Mouse (Mus musculus) megakaryocyte-erythroid progenitor cell, adult 5-6 weeks (primary cell): ENCODE measurements around the gene Kcnn1. TPM values are rescaled to one million over a fixed set of nuclear protein-coding genes. Genes with fewer than 3 reads are reported as not detected.

Experiments used
- ATAC-seq: replicated peaks from 2 replicates; pipeline ENCODE4 v1.8.0; 2016; ENCODE audit warnings: mild to moderate bottlenecking, inconsistent platforms; ENCODE audit not compliant: severe bottlenecking, poor library complexity, low FRiP score, low TSS enrichment
- total RNA-seq, 2 experiments: library from RNA; stranded (forward) in 1 of 2; stranded (reverse) in 1 of 2; fragments of 200-1000, 215-1000 nt in 1 of 2; fragments of >200 nt in 1 of 2; fragmentation: Nextera tagmentation in 1 of 2; gene quantifications; 2 replicates each; pipeline ENCODE4 v1.2.3; 2014 to 2017

The Kcnn1 gene
- total RNA-seq, 2 experiments from 2014 or later, result not detected

GRCm38 (mm10) chr8:70801156-70801555 lies 61.9 kb downstream of the Kcnn1 start:
- no peak for ATAC-seq

GRCm38 (mm10) chr8:70800648-70801047 lies 62.4 kb downstream of the Kcnn1 start:
- ATAC-seq, result no peak

DNA sequence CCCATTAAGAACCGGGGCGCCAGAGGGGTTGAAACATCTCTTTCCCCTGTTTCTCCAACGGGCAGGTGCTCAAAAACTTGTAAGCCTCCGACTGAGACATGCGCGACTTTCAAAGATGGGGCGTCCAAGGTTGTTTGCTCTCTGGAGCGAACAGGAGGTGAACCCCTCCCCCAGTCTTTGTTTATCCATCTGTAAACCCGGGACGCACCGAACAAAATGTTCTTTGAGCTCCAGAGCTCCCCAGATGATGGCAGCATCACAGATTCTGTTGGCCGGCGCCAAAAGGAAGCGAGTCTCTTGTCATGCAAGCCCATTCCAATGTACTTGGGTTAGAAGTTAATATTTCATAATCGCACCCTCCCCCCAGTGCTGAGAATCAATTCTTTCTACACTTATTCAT lies 64.8 kb downstream of the Kcnn1 start:
- ATAC-seq, result no peak

- ATAC-seq, result peak; percentile 79
These were observed 65.7 kb downstream of the Kcnn1 start for GRCm38 (mm10) chr8:70797081-70798070.

GRCm38 (mm10) chr8:70796403-70797080 lies 66.5 kb downstream of the Kcnn1 start:
- ATAC-seq, result no peak

DNA sequence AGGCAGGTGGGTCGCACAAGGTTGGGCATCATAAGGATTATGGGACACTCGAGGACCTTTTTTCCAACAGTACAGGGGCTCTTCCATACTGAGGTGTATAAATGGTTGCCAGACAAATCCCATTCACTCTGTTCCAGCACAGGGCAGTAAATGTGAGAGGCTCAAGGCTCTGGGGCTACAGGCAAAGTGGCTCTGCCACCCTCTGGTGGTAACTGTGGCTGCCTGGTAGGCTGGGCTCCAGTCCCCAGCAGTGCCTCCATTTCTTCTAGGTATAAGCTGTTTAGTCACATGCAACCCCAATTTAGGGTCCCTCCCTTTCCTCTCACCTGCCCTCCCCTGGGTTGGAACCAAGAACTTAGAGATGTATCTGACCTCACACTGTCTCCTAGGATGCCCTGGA lies 67.7 kb downstream of the Kcnn1 start:
- no peak for ATAC-seq

GRCm38 (mm10) chr8:70794215-70794614 lies 68.8 kb downstream of the Kcnn1 start:
- ATAC-seq, result no peak

DNA sequence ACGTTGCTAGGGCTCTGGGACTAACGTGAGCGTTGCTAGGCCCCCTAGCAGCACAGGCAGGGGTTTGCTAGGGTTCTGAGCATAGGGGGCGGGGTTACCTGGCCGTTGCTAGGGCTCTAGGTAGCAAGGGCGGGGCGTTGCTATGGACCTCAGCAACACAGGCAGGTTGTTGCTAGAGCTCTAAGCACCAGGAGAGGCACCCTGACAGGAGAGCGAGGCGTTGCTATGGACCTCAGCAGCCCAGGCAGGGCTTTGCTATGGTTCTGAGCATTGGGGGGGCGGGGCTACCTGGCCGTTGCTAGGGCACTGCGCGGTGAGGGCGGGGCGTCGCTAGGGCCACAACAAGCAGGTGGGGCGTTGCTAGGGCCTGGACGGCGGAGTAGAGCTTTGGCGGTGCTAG lies 70.4 kb downstream of the Kcnn1 start:
- peak; percentile 16 for ATAC-seq

Other genes starting within 250 kb of the Kcnn1 start
- 0.37 and 0.69 TPM in 2 replicates for gene Lrrc25, start 247.1 kb downstream of the Kcnn1 start, total RNA-seq (2014; fragmentation: Nextera tagmentation)
- gene Lrrc25, start 247.1 kb downstream of the Kcnn1 start, total RNA-seq (2017), result 0.15 and 0.61 TPM in 2 replicates
- gene Gdf15, start 230.8 kb downstream of the Kcnn1 start, total RNA-seq (2014; fragmentation: Nextera tagmentation), result not detected in 2 replicates
- gene Gdf15, start 230.8 kb downstream of the Kcnn1 start, total RNA-seq (2017), result not detected in 2 replicates
- gene Pgpep1, start 202.9 kb downstream of the Kcnn1 start, total RNA-seq (2014; fragmentation: Nextera tagmentation), result 6.3 and 8.8 TPM in 2 replicates
- 4.6 and 5.1 TPM in 2 replicates for gene Pgpep1, start 202.9 kb downstream of the Kcnn1 start, total RNA-seq (2017)
- gene Lsm4, start 190.0 kb downstream of the Kcnn1 start, total RNA-seq (2014; fragmentation: Nextera tagmentation), result 286 and 287 TPM in 2 replicates
- gene Lsm4, start 190.0 kb downstream of the Kcnn1 start, total RNA-seq (2017), result 240 and 290 TPM in 2 replicates
- gene Jund, start 164.3 kb downstream of the Kcnn1 start, total RNA-seq (2014; fragmentation: Nextera tagmentation), result 18.8 and 34.4 TPM in 2 replicates
- 44.8 and 48.7 TPM in 2 replicates for gene Jund, start 164.3 kb downstream of the Kcnn1 start, total RNA-seq (2017)
- gene Iqcn, start 159.8 kb downstream of the Kcnn1 start, total RNA-seq (2014; fragmentation: Nextera tagmentation), result not detected in 2 replicates
- gene Iqcn, start 159.8 kb downstream of the Kcnn1 start, total RNA-seq (2017), result not detected in 2 replicates
- gene Gm3336, start 144.7 kb downstream of the Kcnn1 start, total RNA-seq (2014; fragmentation: Nextera tagmentation), result not detected in 2 replicates
- not detected in 2 replicates for gene Gm3336, start 144.7 kb downstream of the Kcnn1 start, total RNA-seq (2017)
- 0.28 TPM in 1 of 2 replicates, not detected in the other for gene Pde4c, start 139.5 kb downstream of the Kcnn1 start, total RNA-seq (2014; fragmentation: Nextera tagmentation)
- not detected in 2 replicates for gene Pde4c, start 139.5 kb downstream of the Kcnn1 start, total RNA-seq (2017)
- gene Rab3a, start 108.6 kb downstream of the Kcnn1 start, total RNA-seq (2014; fragmentation: Nextera tagmentation), result 1.8 and 7.0 TPM in 2 replicates
- 1.2 and 2.8 TPM in 2 replicates for gene Rab3a, start 108.6 kb downstream of the Kcnn1 start, total RNA-seq (2017)
- 58.3 and 111 TPM in 2 replicates for gene Mpv17l2, start 102.3 kb downstream of the Kcnn1 start, total RNA-seq (2014; fragmentation: Nextera tagmentation)
- 4.3 and 17.6 TPM in 2 replicates for gene Mpv17l2, start 102.3 kb downstream of the Kcnn1 start, total RNA-seq (2017)
- 30.7 and 51.4 TPM in 2 replicates for gene Pik3r2, start 86.5 kb downstream of the Kcnn1 start, total RNA-seq (2014; fragmentation: Nextera tagmentation)
- 29.2 and 33.9 TPM in 2 replicates for gene Pik3r2, start 86.5 kb downstream of the Kcnn1 start, total RNA-seq (2017)
- 44.0 and 54.3 TPM in 2 replicates for gene Mast3, start 58.2 kb downstream of the Kcnn1 start, total RNA-seq (2014; fragmentation: Nextera tagmentation)
- gene Mast3, start 58.2 kb downstream of the Kcnn1 start, total RNA-seq (2017), result 6.2 and 7.3 TPM in 2 replicates
- gene Il12rb1, start 54.8 kb downstream of the Kcnn1 start, total RNA-seq (2014; fragmentation: Nextera tagmentation), result 0.31 and 0.79 TPM in 2 replicates
- 1.6 and 2.0 TPM in 2 replicates for gene Il12rb1, start 54.8 kb downstream of the Kcnn1 start, total RNA-seq (2017)
- gene Arrdc2, start 23.5 kb downstream of the Kcnn1 start, total RNA-seq (2014; fragmentation: Nextera tagmentation), result 27.6 and 29.1 TPM in 2 replicates
- 8.0 and 11.8 TPM in 2 replicates for gene Arrdc2, start 23.5 kb downstream of the Kcnn1 start, total RNA-seq (2017)
- 28.5 and 47.9 TPM in 2 replicates for gene Ccdc124, start 10.7 kb upstream of the Kcnn1 start, total RNA-seq (2014; fragmentation: Nextera tagmentation)
- gene Ccdc124, start 10.7 kb upstream of the Kcnn1 start, total RNA-seq (2017), result 30.8 and 51.1 TPM in 2 replicates
- 0.59 TPM in 1 of 2 replicates, not detected in the other for gene Slc5a5, start 29.5 kb upstream of the Kcnn1 start, total RNA-seq (2014; fragmentation: Nextera tagmentation)
- not detected in 2 replicates for gene Slc5a5, start 29.5 kb upstream of the Kcnn1 start, total RNA-seq (2017)
- gene Rpl18a, start 34.2 kb upstream of the Kcnn1 start, total RNA-seq (2014; fragmentation: Nextera tagmentation), result 6,537 and 6,664 TPM in 2 replicates
- gene Rpl18a, start 34.2 kb upstream of the Kcnn1 start, total RNA-seq (2017), result 1,763 and 2,438 TPM in 2 replicates
- gene Map1s, start 42.7 kb upstream of the Kcnn1 start, total RNA-seq (2014; fragmentation: Nextera tagmentation), result 20.5 and 27.9 TPM in 2 replicates
- 9.8 and 11.9 TPM in 2 replicates for gene Map1s, start 42.7 kb upstream of the Kcnn1 start, total RNA-seq (2017)